Mouse (Mus musculus): ENCODE results near the gene Pi4ka. TPM values are rescaled to one million over a fixed set of nuclear protein-coding genes. Genes with fewer than 3 reads are reported as not detected.
A peak's percentile ranks its signal among the peaks of the same experiment; 100 is the strongest.

The Pi4ka gene
- polyA plus RNA-seq, 1 experiment from 2014 or later: 25.9 TPM

DNA sequence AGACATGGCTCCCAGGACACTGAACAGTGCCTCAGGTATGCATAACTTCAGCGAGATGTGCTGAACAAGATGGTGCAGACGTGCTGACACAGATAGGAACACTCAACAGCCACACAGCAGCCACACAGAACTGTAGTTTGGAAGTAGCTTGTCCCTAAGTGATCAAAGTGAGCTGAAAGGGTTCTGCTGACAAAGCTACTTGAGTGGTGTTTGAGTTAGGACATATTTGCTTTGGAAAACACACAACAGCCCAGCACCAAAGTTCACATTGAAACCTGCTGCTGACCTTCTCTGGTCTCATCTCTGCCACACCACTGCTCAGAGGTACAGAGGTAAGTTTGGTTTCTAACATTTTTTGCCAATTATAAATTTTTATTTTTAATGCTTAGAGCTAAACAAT, 75.0 kb downstream of the Pi4ka start, which contains the start of gene Serpind1:
TSS of gene Serpind1 (plus strand) at position 256 of the 400 bp plus-strand sequence.
- Histone ChIP-seq H3K36me3 (no peaks in the 10 kb centered on the region), H3K4me3 (replicated peaks) (no peak within 1 kb of the TSS), H3K27me3 (replicated peaks) (no peaks in the 10 kb centered on the region), H3K4me2 (replicated peaks) (no peak within 1 kb of the TSS), H3K9ac (no peak within 1 kb of the TSS), H3K9me3 (no peaks in the 10 kb centered on the region), H3K4me1 (replicated peaks) (no peaks in the 10 kb centered on the region), H3K27ac (no peak within 1 kb of the TSS)
- 67% methylated on average over 2 of the region's 2 CpGs for WGBS
- no peak for ATAC-seq

DNA sequence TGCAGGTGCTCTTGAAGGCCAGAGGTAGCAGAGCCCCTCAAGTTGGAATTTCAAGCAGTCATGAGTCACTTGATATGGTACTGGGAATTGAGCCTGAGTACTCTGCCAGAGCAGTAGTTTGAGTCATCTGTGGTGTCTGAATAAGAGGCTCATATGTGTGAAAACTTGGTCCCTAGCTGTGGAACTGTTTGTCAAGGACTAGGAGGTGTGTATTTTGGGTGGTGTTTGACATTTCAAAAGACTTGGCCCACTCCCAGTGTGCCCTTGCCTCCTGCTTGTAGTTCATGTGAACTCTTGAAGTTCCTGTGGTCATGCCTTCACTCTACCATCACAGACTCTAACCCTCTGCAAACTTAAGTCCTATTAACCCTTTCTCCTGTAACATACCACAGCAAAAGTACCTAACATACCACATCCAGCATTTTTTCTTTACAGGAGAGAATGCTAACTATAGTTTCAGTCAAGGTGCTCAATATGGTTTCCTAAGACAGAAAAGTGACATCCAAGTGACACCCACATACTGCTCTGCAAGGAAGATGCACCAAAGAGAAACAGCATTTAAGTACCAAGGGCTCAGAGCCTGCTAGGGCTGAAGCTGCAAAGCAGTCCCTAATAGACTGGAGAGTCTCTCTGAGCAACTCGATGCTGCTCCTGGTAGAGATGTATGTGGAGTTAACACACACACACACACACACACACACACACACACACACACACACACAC, 76.1 kb downstream of the Pi4ka start:
- H3K4me2 ChIP-seq (replicated peaks): no peak overlapping the region
- H3K9ac ChIP-seq: no peak overlapping the region
- 93% methylated on average over 1 of the region's 1 CpGs for WGBS
- no peaks in the 10 kb centered on the region for H3K9me3 ChIP-seq
- no peaks in the 10 kb centered on the region for H3K4me1 ChIP-seq (replicated peaks)
- H3K4me3 ChIP-seq (replicated peaks): no peak overlapping the region
- H3K27me3 ChIP-seq (replicated peaks): no peaks in the 10 kb centered on the region
- no peaks in the 10 kb centered on the region for H3K36me3 ChIP-seq
- H3K27ac ChIP-seq: no peak overlapping the region
- no peak for ATAC-seq

DNA sequence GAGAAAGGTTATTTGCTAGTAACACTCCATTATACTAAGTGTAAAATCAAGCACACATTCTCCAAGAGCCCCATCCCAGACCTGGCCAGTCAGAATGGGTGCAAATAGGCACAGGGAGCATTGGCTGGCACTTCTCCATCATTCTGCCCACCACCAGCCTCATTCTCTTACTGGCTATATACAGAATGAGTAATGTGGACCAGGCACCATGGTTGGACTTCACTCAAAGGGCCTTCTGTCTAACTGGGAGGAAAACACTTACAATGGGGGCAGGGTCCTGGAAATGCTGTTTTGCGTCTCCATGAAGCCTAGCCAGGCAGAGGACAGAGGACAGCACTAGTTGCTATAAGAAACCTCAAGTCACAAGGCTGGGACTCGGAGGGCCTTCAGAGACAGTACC, 80.0 kb downstream of the Pi4ka start:
- Histone ChIP-seq H3K27ac (no peak overlapping the region), H3K9ac (no peak overlapping the region), H3K27me3 (replicated peaks) (no peaks in the 10 kb centered on the region), H3K4me2 (replicated peaks) (no peak overlapping the region), H3K4me3 (replicated peaks) (no peak overlapping the region), H3K4me1 (replicated peaks) (no peaks in the 10 kb centered on the region), H3K9me3 (no peaks in the 10 kb centered on the region), H3K36me3 (no peaks in the 10 kb centered on the region)
- WGBS: 80% methylated on average over 2 of the region's 2 CpGs
- ATAC-seq: no peak

DNA sequence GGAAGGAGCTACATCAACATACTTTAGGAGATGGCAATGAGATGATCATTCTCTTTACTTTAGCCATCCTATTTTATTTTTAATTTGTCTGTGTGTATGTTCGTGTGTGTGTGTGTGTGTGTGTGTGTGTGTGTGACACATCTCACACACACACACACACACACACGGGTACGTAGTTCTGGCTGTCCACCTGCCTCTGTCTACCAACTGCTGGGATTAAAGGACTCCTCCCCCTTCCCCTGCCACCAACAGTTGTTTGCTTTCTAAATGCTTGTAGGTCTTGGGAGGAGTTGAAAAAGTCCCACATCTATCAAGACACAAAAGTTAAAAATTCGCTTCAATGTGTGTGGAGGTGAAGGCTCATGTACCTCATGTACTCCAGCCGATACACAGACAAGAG, 81.4 kb downstream of the Pi4ka start:
- H3K4me2 ChIP-seq (replicated peaks): no peak overlapping the region
- ATAC-seq: no peak
- H3K4me1 ChIP-seq (replicated peaks): no peaks in the 10 kb centered on the region
- no peak overlapping the region for H3K9ac ChIP-seq
- H3K27me3 ChIP-seq (replicated peaks): no peaks in the 10 kb centered on the region
- WGBS: 90% methylated on average over 5 of the region's 5 CpGs
- no peak overlapping the region for H3K4me3 ChIP-seq (replicated peaks)
- H3K36me3 ChIP-seq: no peaks in the 10 kb centered on the region
- no peaks in the 10 kb centered on the region for H3K9me3 ChIP-seq
- H3K27ac ChIP-seq: no peak overlapping the region

DNA sequence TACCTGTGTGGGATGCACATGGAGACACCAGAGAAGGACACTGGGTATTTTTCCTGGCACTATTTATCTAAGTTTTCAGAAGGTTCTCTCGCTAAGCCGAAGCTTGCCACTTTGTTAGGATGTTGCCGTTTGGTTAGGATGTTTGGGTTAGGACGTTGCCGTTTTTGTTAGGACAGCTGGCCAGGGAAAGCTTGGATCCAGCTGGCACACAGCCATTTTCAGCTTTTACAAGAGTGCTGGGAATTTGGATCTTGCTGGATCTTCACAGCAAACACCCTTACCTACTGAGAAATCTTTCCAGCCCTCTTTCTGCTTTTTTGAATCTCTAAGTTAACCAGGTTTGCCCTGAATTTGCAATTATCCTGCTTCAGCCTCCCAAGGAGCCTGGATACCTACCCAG, 84.6 kb downstream of the Pi4ka start:
- WGBS: 44% methylated on average over 5 of the region's 5 CpGs
- ATAC-seq: no peak
- Histone ChIP-seq H3K27ac (no peak overlapping the region), H3K9ac (no peak overlapping the region), H3K4me3 (replicated peaks) (no peak overlapping the region), H3K36me3 (peaks cover 3% of the 10 kb centered on the region), H3K27me3 (replicated peaks) (no peaks in the 10 kb centered on the region), H3K4me2 (replicated peaks) (no peak overlapping the region), H3K9me3 (no peaks in the 10 kb centered on the region), H3K4me1 (replicated peaks) (no peaks in the 10 kb centered on the region)

DNA sequence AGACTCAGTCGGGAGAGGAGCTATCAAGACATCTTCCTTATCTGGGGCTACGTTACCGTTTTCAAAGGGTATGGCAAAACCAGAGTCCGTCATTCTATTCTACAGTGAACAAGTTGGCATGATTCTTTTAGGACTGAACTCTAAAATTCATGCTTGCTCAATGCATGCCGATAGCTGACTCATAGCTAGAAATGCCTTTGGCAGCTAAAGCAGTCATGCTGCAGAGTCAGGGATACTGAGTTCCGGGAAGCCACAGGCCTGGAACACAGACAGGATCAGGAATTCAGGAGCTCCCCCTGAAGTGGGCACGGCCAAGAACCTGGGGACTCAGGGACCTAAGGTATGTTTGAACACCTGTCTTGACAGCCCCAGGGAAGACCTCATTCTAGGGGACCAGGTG, 89.6 kb downstream of the Pi4ka start:
- H3K4me3 ChIP-seq (replicated peaks): no peak overlapping the region
- no peaks in the 10 kb centered on the region for H3K4me1 ChIP-seq (replicated peaks)
- no peaks in the 10 kb centered on the region for H3K27me3 ChIP-seq (replicated peaks)
- no peak overlapping the region for H3K4me2 ChIP-seq (replicated peaks)
- peaks cover 6% of the 10 kb centered on the region for H3K36me3 ChIP-seq
- WGBS: 90% methylated on average over 7 of the region's 7 CpGs
- no peak overlapping the region for H3K27ac ChIP-seq
- H3K9me3 ChIP-seq: no peaks in the 10 kb centered on the region
- no peak for ATAC-seq
- no peak overlapping the region for H3K9ac ChIP-seq

DNA sequence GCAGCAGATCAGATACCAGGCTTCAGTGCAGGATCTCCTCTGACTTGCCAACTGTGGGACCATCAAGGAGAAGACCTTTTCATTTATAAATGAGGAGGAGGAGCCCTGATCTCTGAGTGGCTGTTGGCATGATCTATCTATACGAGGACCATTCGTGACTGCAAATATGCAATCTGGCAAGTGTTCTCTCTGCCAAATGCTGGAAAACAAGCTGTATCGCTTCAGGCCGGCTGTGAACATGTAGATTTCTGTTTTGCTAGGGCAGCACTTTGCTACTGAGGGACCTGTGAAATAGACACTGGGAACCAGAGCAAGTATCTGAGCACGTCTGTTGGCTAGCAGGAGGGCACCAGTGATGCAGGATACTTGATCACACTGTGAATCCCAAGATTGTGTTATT, 93.6 kb downstream of the Pi4ka start:
- 90% methylated on average over 5 of the region's 5 CpGs for WGBS
- H3K27ac ChIP-seq: no peak overlapping the region
- no peak overlapping the region for H3K4me3 ChIP-seq (replicated peaks)
- no peak for ATAC-seq
- H3K27me3 ChIP-seq (replicated peaks): no peaks in the 10 kb centered on the region
- H3K4me2 ChIP-seq (replicated peaks): no peak overlapping the region
- H3K9ac ChIP-seq: no peak overlapping the region
- H3K4me1 ChIP-seq (replicated peaks): no peaks in the 10 kb centered on the region
- no peaks in the 10 kb centered on the region for H3K9me3 ChIP-seq
- peaks cover 7% of the 10 kb centered on the region for H3K36me3 ChIP-seq

DNA sequence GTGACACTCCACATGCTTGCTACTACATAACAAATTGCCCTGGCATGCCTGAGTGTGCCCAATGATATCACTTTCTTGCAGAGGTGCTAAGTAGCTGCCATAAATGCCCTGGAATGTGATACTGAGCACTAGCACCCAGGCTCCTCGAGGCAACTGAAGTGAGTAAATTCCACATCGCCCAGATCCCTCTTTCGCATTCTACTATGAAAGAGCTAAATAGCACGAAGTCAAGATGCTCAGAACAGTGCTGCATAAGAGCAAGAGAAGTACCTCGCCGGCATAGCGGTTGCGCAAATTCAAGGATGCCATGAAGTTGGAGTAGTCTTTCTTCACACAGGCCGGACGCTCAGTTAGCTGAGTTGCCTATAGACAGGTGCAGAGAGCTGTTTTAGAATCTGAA, 97.1 kb downstream of the Pi4ka start:
- H3K4me1 ChIP-seq (replicated peaks): no peaks in the 10 kb centered on the region
- no peak overlapping the region for H3K4me3 ChIP-seq (replicated peaks)

DNA sequence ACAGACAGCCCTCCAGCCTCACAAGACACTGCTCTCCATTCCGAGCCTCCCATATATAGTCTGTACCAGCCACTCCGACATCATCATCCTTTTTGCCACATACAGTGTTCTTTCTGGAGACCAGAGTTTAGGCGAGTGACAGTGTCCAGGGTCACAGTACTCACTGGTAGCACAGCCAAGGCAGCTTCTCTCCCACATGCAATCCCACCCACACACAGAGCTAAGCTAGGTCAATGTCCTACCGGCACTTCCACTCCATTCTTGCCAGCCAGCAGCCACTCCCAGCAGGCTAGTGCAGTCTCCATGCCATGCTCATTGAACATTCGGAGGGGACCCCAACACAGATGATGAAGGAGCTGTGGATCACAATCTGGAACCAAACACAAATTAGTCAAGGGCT, 98.7 kb downstream of the Pi4ka start:
- peaks cover 7% of the 10 kb centered on the region for H3K36me3 ChIP-seq
- ATAC-seq: no peak
- 94% methylated on average over 5 of the region's 5 CpGs for WGBS
- H3K4me2 ChIP-seq (replicated peaks): no peak overlapping the region
- H3K9ac ChIP-seq: no peak overlapping the region
- no peak overlapping the region for H3K27ac ChIP-seq
- H3K27me3 ChIP-seq (replicated peaks): no peaks in the 10 kb centered on the region
- no peaks in the 10 kb centered on the region for H3K9me3 ChIP-seq
- H3K4me1 ChIP-seq (replicated peaks): no peaks in the 10 kb centered on the region
- H3K4me3 ChIP-seq (replicated peaks): no peak overlapping the region

More for the DNA sequence above, 97.1 kb downstream of the Pi4ka start:
- H3K9ac ChIP-seq: no peak overlapping the region
- WGBS: 91% methylated on average over 10 of the region's 10 CpGs
- ATAC-seq: no peak
- H3K27me3 ChIP-seq (replicated peaks): no peaks in the 10 kb centered on the region
- no peak overlapping the region for H3K27ac ChIP-seq
- H3K9me3 ChIP-seq: no peaks in the 10 kb centered on the region
- peaks cover 7% of the 10 kb centered on the region for H3K36me3 ChIP-seq
- H3K4me2 ChIP-seq (replicated peaks): no peak overlapping the region

DNA sequence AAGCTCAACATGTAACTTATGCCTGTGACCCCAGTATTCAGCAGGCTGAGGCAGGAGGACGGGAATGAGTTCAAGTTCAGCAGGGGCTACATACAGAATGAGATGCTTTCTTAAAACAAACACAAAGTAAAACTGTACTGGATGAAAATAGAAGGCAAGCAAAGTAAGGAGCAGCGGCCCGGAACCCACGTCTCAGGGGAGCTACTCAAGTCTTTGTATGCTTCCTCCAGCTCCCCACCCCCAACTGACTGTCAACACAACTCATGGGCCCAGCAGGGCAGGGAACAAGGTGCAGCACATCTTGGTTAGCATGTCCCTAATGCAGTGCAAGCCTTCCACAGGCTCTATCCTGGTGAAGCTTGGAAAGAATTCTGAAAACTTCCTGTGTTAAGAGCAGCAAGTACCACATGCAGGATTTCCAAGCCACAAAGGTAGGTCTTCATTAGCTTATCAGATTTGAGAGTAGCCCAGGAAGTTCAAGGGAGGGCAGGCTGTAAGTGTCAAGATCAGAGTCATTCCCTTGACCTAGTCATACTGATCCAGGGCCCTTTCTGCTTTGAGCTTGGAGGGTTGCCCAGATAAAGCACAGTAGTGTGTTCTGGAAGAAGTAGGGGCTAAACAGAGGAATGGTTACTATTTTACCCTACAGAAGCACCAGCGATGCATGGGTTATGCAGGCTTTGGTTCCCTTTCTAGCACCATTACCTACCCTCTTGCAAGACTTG, 102.4 kb downstream of the Pi4ka start:
- Histone ChIP-seq H3K27ac (no peak overlapping the region), H3K9ac (no peak overlapping the region), H3K4me3 (replicated peaks) (no peak overlapping the region), H3K4me1 (replicated peaks) (no peaks in the 10 kb centered on the region), H3K36me3 (peaks cover 6% of the 10 kb centered on the region), H3K27me3 (replicated peaks) (no peaks in the 10 kb centered on the region), H3K9me3 (no peaks in the 10 kb centered on the region), H3K4me2 (replicated peaks) (no peak overlapping the region)
- WGBS: 89% methylated on average over 5 of the region's 5 CpGs
- no peak for ATAC-seq

DNA sequence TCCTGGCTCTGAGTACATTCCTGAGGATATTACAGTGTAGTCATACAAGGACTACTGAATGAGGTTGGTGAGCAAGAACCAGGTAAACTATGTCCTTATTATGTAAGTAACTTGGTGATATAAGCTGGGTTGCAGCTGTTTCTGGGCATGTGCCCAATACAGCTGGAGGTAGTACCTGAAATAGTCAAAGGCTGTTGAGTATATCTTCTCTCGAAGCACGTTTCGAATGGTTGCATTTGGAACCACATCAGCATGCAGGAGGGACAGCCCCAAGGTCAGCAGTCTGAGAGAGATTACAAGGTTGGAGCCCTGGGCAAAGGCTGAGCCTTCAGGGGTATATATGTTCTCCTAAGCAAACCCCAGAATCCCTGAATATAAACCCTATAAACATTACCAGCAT, 105.3 kb downstream of the Pi4ka start:
- H3K36me3 ChIP-seq: peaks cover 22% of the 10 kb centered on the region
- WGBS: 98% methylated on average over 3 of the region's 3 CpGs
- ATAC-seq: no peak

DNA sequence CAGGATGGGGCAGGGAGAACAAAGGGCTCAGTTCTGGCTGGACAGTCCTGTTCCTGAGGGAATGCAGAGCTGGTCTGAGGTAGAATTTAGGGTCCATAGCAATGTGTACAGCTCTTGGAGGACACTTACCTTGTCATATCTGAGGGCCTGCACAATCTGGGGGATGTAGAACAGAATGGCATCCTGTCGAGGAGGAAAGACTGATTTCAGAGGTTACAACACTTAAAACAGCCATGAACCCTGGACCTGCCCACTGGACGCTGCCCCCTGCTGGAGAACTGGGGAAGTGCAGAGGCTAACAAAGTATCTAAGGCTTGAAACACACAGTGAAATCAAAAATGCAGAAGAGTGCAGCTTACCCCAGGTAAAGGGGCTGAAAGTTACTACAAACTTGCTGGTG, 113.4 kb downstream of the Pi4ka start:
- Histone ChIP-seq H3K4me3 (replicated peaks) (no peak overlapping the region), H3K9ac (no peak overlapping the region), H3K36me3 (peaks cover 33% of the 10 kb centered on the region), H3K27me3 (replicated peaks) (no peaks in the 10 kb centered on the region), H3K4me2 (replicated peaks) (no peak overlapping the region), H3K9me3 (no peaks in the 10 kb centered on the region), H3K4me1 (replicated peaks) (no peaks in the 10 kb centered on the region), H3K27ac (no peak overlapping the region)
- peak; percentile 31; the same call in 1 of the 2 replicates for ATAC-seq
- WGBS: 2% methylated on average over 2 of the region's 2 CpGs

More for the DNA sequence above, 105.3 kb downstream of the Pi4ka start:
- H3K4me2 ChIP-seq (replicated peaks): no peak overlapping the region
- no peaks in the 10 kb centered on the region for H3K4me1 ChIP-seq (replicated peaks)
- H3K9ac ChIP-seq: no peak overlapping the region
- no peaks in the 10 kb centered on the region for H3K27me3 ChIP-seq (replicated peaks)
- H3K27ac ChIP-seq: no peak overlapping the region
- H3K9me3 ChIP-seq: no peaks in the 10 kb centered on the region
- H3K4me3 ChIP-seq (replicated peaks): no peak overlapping the region

DNA sequence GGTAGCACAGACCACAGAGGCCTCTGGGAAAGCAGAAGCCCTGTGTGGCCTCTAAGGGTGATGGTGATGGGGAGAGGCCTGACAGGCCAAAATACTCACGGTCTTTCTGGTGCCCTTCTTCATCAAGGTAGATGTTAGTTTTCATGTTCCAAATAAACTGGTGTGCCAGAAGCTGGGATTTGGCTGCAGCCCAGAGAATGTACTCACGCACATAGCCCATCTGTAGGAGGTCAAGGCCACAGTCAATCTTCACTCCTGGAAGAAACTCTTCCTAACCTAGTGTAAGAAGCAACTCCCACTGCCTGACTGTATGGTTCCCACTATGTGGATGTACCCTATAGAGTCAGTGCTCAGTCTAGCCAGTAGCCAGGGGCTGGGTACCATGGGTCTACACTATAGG, 115.1 kb downstream of the Pi4ka start:
- H3K36me3 ChIP-seq: peaks cover 19% of the 10 kb centered on the region
- WGBS: 86% methylated on average over 2 of the region's 2 CpGs

More for the DNA sequence above, 115.1 kb downstream of the Pi4ka start:
- H3K27ac ChIP-seq: no peak overlapping the region
- no peaks in the 10 kb centered on the region for H3K9me3 ChIP-seq
- H3K27me3 ChIP-seq (replicated peaks): no peaks in the 10 kb centered on the region
- H3K4me1 ChIP-seq (replicated peaks): no peaks in the 10 kb centered on the region
- no peak overlapping the region for H3K4me3 ChIP-seq (replicated peaks)
- no peak for ATAC-seq
- no peak overlapping the region for H3K4me2 ChIP-seq (replicated peaks)
- no peak overlapping the region for H3K9ac ChIP-seq

Data from intestine, embryonic 15.5 days (tissue).